In genomic region chr17:21617352-21617751, GRCm38 (mm10) we compare ENCODE assay signal across 12 mouse cellular contexts. TPM values are rescaled to one million over a fixed set of nuclear protein-coding genes. Genes with fewer than 3 reads are reported as not detected.
DNase-seq lines count a peak whose midpoint lies in the region; ATAC-seq and TF ChIP-seq lines count a peak whose summit lies in the region.
"Had no signal": no experiment of that assay in that cellular context is flagged by ENCODE, and none has a peak within 500 bp of the region (broad histone marks: within the 10 kb centered on the region; RNA-seq: fewer than 3 reads in every experiment).

No protein-coding gene starts in this region.

- H3K4me3 ChIP-seq in forebrain, embryonic 12.5 days (replicated peaks), result no peak overlapping the region
- no peak overlapping the region for H3K4me3 ChIP-seq in forebrain, embryonic 14.5 days (ENCODE audit: low read depth, low read length)
- H3K4me3 ChIP-seq in lung, postnatal 0 days (ENCODE audit: low read depth, low read length), result no peak overlapping the region
- H3K4me3 ChIP-seq in limb, embryonic 12.5 days (replicated peaks), result no peak overlapping the region
- no peak overlapping the region for H3K4me3 ChIP-seq in layer of hippocampus, adult 2 months
- H3K4me3 ChIP-seq: liver, embryonic 15.5 days had no signal

- ATAC-seq in forebrain, embryonic 12.5 days (ENCODE audit: low FRiP score), result no peak
- ATAC-seq in forebrain, embryonic 14.5 days, result no peak
- no peak for ATAC-seq in lung, postnatal 0 days
- peak; percentile 37; the same call in 1 of the 2 replicates for ATAC-seq in limb, embryonic 12.5 days (ENCODE audit: insufficient number of reproducible peaks, insufficient read depth, low FRiP score, low TSS enrichment, low read depth)

- 0 out of 2 replicates have a peak overlapping the region, but pooled peaks have one; percentile 8 for H3K4me2 ChIP-seq in forebrain, embryonic 12.5 days
- no peak overlapping the region for H3K4me2 ChIP-seq in forebrain, embryonic 14.5 days (ENCODE audit: low read length)
- no peak overlapping the region for H3K4me2 ChIP-seq in lung, postnatal 0 days (replicated peaks; ENCODE audit: low read depth, low read length)
- peak overlapping the region; percentile 43 for H3K4me2 ChIP-seq in limb, embryonic 12.5 days
- H3K4me2 ChIP-seq: liver, embryonic 15.5 days had no signal

- no peaks in the 10 kb centered on the region for H3K27me3 ChIP-seq in forebrain, embryonic 12.5 days
- no peaks in the 10 kb centered on the region for H3K27me3 ChIP-seq in forebrain, embryonic 14.5 days (replicated peaks; ENCODE audit: control insufficient read depth, insufficient read depth, low read length)
- no peaks in the 10 kb centered on the region for H3K27me3 ChIP-seq in lung, postnatal 0 days (replicated peaks; ENCODE audit: insufficient read depth, low read length)
- no peaks in the 10 kb centered on the region for H3K27me3 ChIP-seq in limb, embryonic 12.5 days
- H3K27me3 ChIP-seq: liver, embryonic 15.5 days had no signal

- H3K9me3 ChIP-seq in forebrain, embryonic 12.5 days, result no peaks in the 10 kb centered on the region
- H3K9me3 ChIP-seq in forebrain, embryonic 14.5 days (replicated peaks; ENCODE audit: control insufficient read depth, low read length), result no peaks in the 10 kb centered on the region
- H3K9me3 ChIP-seq in lung, postnatal 0 days (ENCODE audit: low read length), result no peaks in the 10 kb centered on the region
- no peaks in the 10 kb centered on the region; the same call in 1 of the 2 replicates for H3K9me3 ChIP-seq in limb, embryonic 12.5 days
- H3K9me3 ChIP-seq: liver, embryonic 15.5 days had no signal

- no peak for DNase-seq in forebrain, embryonic 14.5 days (ENCODE audit: low spot score)
- DNase-seq in lung, postnatal 0 days (ENCODE audit: low spot score), result peak; percentile 5
- no peak for DNase-seq in lung, adult 18-20 months
- DNase-seq in thymus, postnatal 25 days, result peak; percentile 19
- DNase-seq in spleen, adult 18-20 months, result no peak
- no peak for DNase-seq in layer of hippocampus, adult 2 months (ENCODE audit: low spot score in 2 of 2)
- DNase-seq: gastrocnemius, postnatal 14 days; kidney, adult 8-10 months; right cerebral cortex, postnatal 25 days had no signal

- no peaks in the 10 kb centered on the region for H3K4me1 ChIP-seq in forebrain, embryonic 12.5 days
- no peaks in the 10 kb centered on the region for H3K4me1 ChIP-seq in forebrain, embryonic 14.5 days (ENCODE audit: control insufficient read depth, insufficient read depth, low read length)
- no peaks in the 10 kb centered on the region for H3K4me1 ChIP-seq in lung, postnatal 0 days (ENCODE audit: insufficient read depth, low read depth, low read length)
- H3K4me1 ChIP-seq in limb, embryonic 12.5 days (replicated peaks), result no peaks in the 10 kb centered on the region
- H3K4me1 ChIP-seq: liver, embryonic 15.5 days had no signal

- H3K27ac ChIP-seq in forebrain, embryonic 12.5 days, result no peak overlapping the region
- no peak overlapping the region for H3K27ac ChIP-seq in forebrain, embryonic 14.5 days (ENCODE audit: low read depth, low read length)
- no peak overlapping the region for H3K27ac ChIP-seq in lung, postnatal 0 days (ENCODE audit: low read length)
- no peak overlapping the region for H3K27ac ChIP-seq in limb, embryonic 12.5 days
- H3K27ac ChIP-seq in layer of hippocampus, adult 2 months, result no peak overlapping the region
- H3K27ac ChIP-seq: liver, embryonic 15.5 days had no signal

- TF ChIP-seq EP300 in lung, postnatal 0 days (IDR thresholded peaks at IDR 0.05), result no peak

- WGBS in forebrain, embryonic 12.5 days, result 14% methylated on average over 9 of the region's 9 CpGs
- WGBS in forebrain, embryonic 14.5 days, result 17% methylated on average over 9 of the region's 9 CpGs
- WGBS in lung, postnatal 0 days, result 10% methylated on average over 9 of the region's 9 CpGs
- 8% methylated on average over 9 of the region's 9 CpGs for WGBS in limb, embryonic 12.5 days

- no peak for TF ChIP-seq CTCF in lung, postnatal 0 days (IDR thresholded peaks at IDR 0.05)
- TF ChIP-seq CTCF in layer of hippocampus, adult 2 months (conservative IDR thresholded peaks at IDR 0.05), result no peak

- H3K9ac ChIP-seq in forebrain, embryonic 12.5 days, result no peak overlapping the region
- no peak overlapping the region for H3K9ac ChIP-seq in forebrain, embryonic 14.5 days (ENCODE audit: low read length)
- H3K9ac ChIP-seq in lung, postnatal 0 days (replicated peaks; ENCODE audit: low read depth), result no peak overlapping the region
- no peak overlapping the region for H3K9ac ChIP-seq in limb, embryonic 12.5 days (replicated peaks)
- H3K9ac ChIP-seq: liver, embryonic 15.5 days had no signal

- no peaks in the 10 kb centered on the region for H3K36me3 ChIP-seq in forebrain, embryonic 12.5 days (replicated peaks)
- no peaks in the 10 kb centered on the region for H3K36me3 ChIP-seq in forebrain, embryonic 14.5 days (ENCODE audit: control insufficient read depth, insufficient read depth, low read length)
- no peaks in the 10 kb centered on the region for H3K36me3 ChIP-seq in lung, postnatal 0 days (ENCODE audit: insufficient read depth, low read length)
- no peaks in the 10 kb centered on the region for H3K36me3 ChIP-seq in limb, embryonic 12.5 days
- H3K36me3 ChIP-seq: liver, embryonic 15.5 days had no signal

RNA-seq across cellular contexts. Expression of gene Zfp983, which starts 33.1 kb away (rescaled TPM):
- polyA plus RNA-seq in forebrain, embryonic 12.5 days (2016; fragmentation: Nextera tagmentation; extraction: Ambion mirVana), result 8.5 and 8.6 TPM in 2 replicates
- polyA plus RNA-seq in forebrain, embryonic 14.5 days (2014; fragmentation: Nextera tagmentation; extraction: Ambion mirVana), result 11.8 and 14.8 TPM in 2 replicates
- polyA plus RNA-seq in lung, postnatal 0 days (2015; fragmentation: Nextera tagmentation; extraction: Ambion mirVana), result 1.8 and 2.1 TPM in 2 replicates
- 5.2 and 7.1 TPM in 2 replicates for polyA plus RNA-seq in limb, embryonic 12.5 days (2016; fragmentation: Nextera tagmentation; extraction: Ambion mirVana)
- 10 to 100 TPM; 11.1 to 11.3 TPM for total RNA-seq in layer of hippocampus, adult 2 months (2021)

RNA-seq across cellular contexts. Expression of gene Zfp948, which starts 50.5 kb away (rescaled TPM):
- polyA plus RNA-seq in forebrain, embryonic 12.5 days (2016; fragmentation: Nextera tagmentation; extraction: Ambion mirVana), result 15.0 and 16.2 TPM in 2 replicates
- 22.7 and 23.0 TPM in 2 replicates for polyA plus RNA-seq in forebrain, embryonic 14.5 days (2014; fragmentation: Nextera tagmentation; extraction: Ambion mirVana)
- polyA plus RNA-seq in lung, postnatal 0 days (2015; fragmentation: Nextera tagmentation; extraction: Ambion mirVana), result 12.7 TPM in 2 replicates
- polyA plus RNA-seq in limb, embryonic 12.5 days (2016; fragmentation: Nextera tagmentation; extraction: Ambion mirVana), result 12.2 and 13.5 TPM in 2 replicates
- 10 to 100 TPM; 11.0 to 12.2 TPM for total RNA-seq in layer of hippocampus, adult 2 months (2021)

Comparison
In these comparisons a context has a peak if more than half of its experiments do, and no peak if none do; other contexts are left out.
1. H3K4me2 ChIP-seq: peak in forebrain, embryonic 12.5 days (single experiment) and limb, embryonic 12.5 days (single experiment); none in forebrain, embryonic 14.5 days (single experiment) and lung, postnatal 0 days (single experiment).
2. DNase-seq: peak in lung, postnatal 0 days (single experiment) and thymus, postnatal 25 days (single experiment); none in forebrain, embryonic 14.5 days (single experiment), lung, adult 18-20 months (0 of 2), spleen, adult 18-20 months (0 of 2) and layer of hippocampus, adult 2 months (0 of 2).